Mouse (Mus musculus): Measurements from ENCODE around the gene Ddr1. TPM values are rescaled to one million over a fixed set of nuclear protein-coding genes. Genes with fewer than 3 reads are reported as not detected.
A peak's percentile ranks its signal among the peaks of the same experiment; 100 is the strongest.
"Not testable (repeated sequence)": the region's sequence is repeated elsewhere in the genome, so short reads cannot be mapped to it uniquely, and the experiment has no call there.

Ddr1 gene
- 10 to 100 TPM; 69.6 to 71.4 TPM for total RNA-seq (2021)
- long read RNA-seq, experiment 1, partial matches to known transcripts: 22 of 66 reads
- long read RNA-seq, experiment 1, other reads (novel, unspliced or antisense): 39 of 66 reads
- long read RNA-seq, experiment 2, partial matches to known transcripts: 19 of 105 reads
- long read RNA-seq, experiment 2, other reads (novel, unspliced or antisense): 79 of 105 reads

DNA sequence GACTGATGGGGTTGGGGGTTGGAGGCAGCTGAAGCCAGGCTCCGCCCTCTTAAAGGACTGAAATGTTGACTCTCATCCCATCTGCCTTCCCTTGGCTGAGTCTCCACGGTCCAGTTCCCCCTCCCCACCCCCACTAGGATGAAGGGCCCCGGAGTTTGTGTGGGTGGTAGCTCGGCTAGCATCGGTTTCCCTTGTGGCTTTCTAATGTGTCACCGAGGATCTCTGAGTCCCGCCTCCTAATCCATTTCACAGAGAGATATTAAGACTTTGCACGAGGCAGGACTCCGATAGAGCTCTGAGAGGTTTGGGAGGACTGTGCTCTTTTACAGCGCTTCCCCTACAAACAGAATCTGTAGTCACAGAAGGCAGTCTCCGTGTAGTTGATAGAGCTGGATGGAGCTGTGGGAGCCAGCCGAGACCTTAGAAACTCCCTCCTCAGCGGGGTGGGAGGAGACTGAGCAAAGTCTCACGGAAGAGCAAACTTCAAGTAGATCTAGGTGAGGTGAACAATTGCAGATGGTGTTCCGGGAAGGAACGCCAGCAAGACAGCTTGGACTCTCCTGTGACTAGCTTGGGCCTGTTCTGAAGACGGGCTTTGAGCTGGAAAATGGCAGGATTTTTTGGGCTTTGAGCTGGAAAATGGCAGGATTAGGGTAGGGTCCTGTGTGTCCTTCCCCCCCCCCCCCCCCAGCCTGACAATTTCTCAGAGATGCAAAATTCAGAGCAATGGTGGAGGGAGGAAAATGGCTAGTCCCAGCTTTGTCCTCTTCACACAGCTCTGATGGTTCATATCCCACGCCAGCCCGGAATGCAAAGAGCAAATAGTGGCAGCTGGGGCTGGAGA is at the start of gene Ddr1:
Ddr1 (minus strand) TSS at position 1 of the 844 bp plus-strand sequence.
- peak in 1 of 2 experiments; percentile 53 for DNase-seq (ENCODE audit: low spot score in 2 of 2)

DNA sequence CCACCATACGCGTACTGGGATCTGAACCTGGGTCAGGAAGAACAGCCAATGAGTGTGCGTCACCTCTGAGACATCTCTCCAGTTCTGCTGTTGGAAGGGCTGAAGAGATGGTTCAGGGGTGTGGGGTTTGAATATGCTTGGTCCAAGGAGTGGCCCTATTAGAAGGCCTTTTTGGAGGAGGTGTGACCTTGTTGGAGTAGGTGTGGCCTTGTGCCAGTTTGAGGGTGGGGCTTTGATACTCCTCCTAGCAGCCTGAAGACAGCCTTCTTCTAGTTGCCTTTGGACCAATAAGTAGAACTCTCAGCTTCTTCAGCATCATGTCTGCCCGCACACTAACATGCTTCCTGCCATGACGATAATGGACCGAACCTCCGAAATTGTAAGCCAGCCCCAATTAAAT is 49.2 kb upstream of the Ddr1 start:
- no peak for DNase-seq (ENCODE audit: low spot score in 2 of 2)

DNA sequence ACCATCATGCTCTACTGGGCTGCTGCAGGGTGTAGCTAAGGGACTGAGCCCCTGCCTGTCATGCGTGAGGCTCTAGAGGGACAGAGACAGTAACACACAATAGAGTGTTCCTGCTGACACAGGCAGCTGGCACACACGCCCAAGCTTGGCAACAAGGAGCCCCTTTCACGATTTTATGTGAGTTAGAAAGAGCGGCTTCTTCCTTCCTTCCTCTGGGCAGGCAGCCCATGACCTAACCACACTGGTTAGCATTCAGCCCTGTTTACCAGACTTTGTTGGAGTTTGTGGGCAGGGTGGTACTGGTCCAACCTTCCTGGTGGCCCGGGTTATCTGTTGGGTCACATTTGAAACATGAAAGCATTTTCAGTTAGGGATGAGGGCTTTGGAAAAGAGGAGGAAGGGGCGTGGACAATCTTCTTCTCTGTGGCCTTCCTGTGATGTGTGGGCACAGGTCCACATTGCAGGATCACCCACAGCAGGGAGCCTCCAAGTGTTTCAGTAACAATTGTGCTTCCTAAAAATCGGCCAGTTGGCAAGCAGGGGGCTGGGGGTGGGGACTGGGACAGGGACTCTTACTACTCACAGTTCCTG is 47.9 kb upstream of the Ddr1 start:
- peak in 1 of 2 experiments; percentile 25 for DNase-seq (ENCODE audit: low spot score in 2 of 2)

DNA sequence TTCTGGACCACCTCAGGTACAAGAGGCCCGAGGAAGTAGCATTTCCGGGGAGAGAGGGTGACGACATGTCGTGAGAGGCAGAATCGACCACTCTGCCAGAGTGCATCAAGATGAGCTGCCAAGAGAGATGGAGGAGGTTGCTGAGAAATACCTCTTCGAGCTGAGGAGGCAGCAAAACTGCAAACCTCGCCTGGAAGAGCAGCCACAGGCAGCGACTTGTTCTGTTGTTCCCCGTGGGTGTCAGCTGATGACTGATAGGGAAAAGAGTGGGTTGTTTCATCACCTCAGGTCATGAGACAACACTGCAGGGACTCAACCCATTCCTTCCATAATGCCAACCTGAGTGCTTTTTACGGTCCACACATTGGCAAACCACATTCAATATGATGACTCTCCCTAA is 45.3 kb upstream of the Ddr1 start:
- DNase-seq (ENCODE audit: low spot score in 2 of 2): no peak

DNA sequence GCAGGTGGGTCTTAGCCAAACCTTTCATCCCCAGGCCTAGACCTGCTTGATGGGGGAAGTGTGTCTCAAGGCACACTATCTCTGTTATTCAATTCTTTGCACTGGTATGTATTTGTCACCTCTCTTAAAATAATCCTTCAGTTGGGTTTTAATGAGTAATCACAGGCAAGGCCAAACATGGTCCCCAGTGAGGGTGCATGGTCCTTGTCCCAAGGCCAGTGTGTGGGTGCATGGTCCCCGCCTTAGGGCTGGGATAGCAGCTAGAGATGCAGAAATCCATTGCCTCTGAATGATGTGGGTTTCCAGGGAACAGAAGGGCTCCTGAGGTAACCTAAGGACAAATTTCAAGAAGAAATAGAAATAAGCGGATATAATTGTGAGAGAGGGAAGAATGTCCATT is 39.9 kb upstream of the Ddr1 start:
- DNase-seq (ENCODE audit: low spot score in 2 of 2): no peak

DNA sequence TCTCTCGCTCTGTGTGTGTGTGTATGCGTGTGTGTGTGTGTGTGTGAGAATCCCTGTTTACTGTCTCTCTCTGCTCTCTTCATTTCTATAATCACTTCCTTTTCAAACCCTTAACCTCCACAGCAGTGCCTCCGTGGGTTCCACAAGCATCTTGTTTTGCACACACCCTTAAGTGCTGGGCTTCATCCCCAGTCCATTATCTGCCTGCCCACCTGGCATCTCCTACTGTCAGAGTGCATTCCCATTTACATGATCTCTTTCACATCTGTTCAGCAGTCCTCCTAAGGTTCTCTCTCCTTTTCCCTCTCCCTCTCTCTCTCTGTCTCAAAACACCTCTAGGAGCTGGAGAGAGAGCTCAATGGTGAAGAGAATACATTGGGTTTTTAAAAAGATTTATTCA is 38.5 kb upstream of the Ddr1 start:
- no peak for DNase-seq (ENCODE audit: low spot score in 2 of 2)

DNA sequence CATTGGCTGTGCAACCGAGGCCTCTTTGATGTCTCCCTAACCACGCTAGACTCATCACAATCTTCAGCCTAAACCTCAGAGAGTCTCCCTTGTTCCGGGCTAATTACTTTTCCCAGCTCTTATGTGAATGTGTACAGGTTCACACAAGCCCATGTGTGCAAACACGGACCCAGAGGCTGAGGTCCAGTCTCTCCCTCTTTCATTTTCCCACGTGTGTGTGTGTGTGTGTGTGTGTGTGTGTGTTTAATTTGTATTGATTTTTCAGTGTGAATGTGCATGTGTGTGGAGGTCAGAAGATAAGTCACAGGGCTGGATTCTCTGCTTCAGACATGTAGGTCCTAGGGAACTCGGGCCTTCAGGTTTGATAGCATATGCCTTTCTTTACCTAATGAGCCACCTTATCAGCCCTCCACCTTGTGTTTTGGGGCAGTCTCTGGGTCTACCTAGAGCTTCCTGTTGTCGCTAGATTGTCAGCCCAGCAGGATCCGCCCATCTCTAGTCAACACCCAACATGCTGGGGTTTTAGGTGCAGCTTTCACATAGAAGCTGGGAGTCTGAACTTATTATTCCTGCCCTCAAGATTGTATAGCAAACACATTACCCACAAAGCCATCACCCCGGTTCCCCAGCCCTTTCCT is 37.3 kb upstream of the Ddr1 start:
- no peak for DNase-seq (ENCODE audit: low spot score in 2 of 2)

DNA sequence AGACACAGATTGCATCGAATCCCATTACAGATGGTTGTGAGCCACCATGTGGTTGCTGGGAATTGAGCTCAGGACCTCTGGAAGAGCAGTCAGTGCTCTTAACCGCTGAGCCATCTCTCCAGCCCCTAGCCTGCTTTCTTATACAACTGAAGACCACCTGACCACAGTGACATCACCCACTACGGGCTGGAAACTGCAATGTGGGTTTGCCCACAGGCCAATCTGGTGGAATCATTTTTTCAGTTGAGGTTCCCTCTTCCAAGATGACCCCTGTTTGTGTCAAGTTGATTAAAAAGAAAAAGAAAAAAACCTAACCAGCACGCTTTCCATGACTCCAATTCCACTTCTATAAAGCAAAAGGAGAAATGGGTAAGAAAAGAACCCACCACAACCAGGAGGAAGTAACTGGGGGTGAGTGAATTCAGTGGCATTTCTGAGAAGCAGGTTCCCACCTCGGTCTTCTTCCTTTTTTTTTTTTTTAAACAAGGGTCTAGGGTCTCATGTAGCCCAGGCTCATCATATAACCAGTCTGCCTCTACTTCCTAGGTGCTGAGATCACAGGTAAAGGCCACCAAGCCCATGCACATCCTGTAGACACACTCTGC is 36.0 kb upstream of the Ddr1 start:
- DNase-seq (ENCODE audit: low spot score in 2 of 2): no peak

DNA sequence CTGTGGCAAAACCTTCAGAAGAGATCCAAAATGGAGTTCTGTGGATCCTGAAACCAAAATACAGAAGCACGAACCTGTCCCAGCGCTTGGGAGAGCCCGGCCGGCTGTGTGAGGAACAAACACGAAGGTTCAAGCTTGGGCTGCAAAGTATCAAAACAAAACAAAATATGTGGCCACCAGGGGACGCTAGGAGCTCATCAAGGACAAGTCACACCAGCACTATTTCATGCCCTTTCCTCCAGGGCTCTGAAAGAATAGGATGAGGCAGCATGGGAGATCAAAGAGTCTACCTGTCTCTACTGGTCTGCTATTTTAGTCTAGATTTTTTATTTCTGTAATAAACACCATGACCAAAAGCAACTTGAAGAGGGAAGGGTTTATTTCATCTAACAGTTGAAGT is 35.3 kb upstream of the Ddr1 start:
- peak; percentile 84 to 88 for DNase-seq (ENCODE audit: low spot score in 2 of 2)

DNA sequence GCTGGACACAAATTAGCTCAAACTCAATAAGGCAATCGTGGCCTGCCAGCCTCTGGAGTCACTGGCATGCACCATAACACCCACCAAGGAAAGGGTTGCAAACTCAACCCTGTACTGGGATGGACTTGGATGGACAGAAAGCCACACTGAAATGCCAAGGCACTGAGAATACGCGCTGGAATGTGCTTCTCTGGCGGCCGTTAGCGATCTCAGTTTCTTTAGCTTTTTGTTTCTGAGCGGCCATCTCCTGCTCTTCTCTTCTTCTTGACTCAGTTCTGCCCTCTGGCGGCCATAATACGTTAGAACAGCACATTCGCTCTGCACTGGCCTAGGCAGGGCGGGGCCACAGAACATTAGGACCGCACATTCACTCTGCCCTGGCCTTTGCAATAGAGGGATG is 33.3 kb upstream of the Ddr1 start:
- peak; percentile 72 to 83 for DNase-seq (ENCODE audit: low spot score in 2 of 2)

DNA sequence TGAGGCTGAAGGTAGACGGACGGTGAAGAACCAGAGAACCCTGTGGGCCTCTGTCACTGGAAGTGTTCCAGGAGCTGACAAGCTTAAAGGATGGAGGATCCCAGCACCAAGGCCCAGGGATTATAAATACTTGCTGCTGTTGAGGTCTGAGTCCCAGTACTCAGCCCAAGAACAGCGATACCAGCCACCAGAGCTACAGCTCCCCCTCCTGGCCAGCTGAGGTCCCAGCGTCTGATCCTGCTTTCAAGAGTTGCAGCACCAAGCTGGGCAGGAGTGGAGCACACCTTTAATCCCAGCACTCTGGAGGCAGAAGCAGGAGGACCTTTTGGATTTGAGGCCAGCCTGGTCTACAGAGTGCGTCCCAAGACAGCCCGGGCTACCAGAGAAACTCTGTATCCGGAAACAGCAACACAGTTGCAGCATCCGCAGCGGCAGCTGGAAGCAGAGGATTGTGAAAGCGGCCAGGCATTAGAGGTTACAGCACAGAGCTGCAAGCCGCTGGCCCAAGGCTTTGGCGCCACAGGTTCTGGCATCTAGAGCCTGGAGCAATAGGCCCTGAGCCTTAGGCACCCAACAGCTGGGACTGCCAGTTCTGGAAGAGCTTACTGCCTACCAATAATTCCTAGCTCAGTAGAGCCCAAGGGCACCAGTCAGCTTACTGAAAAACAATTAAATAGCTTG is 32.0 kb upstream of the Ddr1 start:
- DNase-seq (ENCODE audit: low spot score in 2 of 2): peak; percentile 66 to 69

DNA sequence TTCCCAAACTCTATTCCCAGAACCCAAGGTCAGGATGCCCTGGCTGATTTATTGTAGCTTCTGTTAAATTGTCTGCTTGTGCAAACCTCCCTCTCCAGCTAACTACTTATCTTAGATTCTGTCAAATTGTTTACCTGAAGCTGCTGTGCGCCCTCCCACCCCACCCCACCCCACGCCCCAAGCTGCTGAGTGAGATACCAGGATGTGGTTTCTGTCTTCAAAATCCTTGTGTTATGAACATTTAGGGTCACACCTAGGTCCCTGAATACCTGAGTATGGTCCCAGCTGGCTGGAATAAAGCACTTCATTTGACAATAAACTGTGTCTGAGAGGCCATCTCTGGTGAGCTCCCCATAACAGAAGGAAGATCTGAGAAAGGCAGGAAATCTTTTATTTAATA is 30.1 kb upstream of the Ddr1 start:
- no peak for DNase-seq (ENCODE audit: low spot score in 2 of 2)

DNA sequence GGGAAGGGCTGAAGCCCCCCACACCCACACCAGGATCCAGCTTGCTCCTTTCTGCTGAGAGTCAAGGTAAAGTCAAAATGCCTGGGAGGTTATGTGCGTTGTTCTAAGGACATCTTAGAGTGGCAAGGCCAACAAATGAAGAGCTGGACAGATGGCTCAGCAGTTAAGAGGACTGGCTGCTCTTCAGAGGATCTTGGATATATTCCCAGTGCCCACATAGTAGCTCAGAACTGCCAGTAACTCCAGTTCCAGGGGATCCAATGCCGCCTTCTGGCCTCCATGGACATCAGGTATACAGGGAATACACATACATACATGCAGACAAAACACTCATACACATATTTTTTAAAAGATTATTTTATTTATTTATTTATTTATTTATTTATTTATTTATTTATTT is 29.0 kb upstream of the Ddr1 start:
- no peak for DNase-seq (ENCODE audit: low spot score in 2 of 2)

DNA sequence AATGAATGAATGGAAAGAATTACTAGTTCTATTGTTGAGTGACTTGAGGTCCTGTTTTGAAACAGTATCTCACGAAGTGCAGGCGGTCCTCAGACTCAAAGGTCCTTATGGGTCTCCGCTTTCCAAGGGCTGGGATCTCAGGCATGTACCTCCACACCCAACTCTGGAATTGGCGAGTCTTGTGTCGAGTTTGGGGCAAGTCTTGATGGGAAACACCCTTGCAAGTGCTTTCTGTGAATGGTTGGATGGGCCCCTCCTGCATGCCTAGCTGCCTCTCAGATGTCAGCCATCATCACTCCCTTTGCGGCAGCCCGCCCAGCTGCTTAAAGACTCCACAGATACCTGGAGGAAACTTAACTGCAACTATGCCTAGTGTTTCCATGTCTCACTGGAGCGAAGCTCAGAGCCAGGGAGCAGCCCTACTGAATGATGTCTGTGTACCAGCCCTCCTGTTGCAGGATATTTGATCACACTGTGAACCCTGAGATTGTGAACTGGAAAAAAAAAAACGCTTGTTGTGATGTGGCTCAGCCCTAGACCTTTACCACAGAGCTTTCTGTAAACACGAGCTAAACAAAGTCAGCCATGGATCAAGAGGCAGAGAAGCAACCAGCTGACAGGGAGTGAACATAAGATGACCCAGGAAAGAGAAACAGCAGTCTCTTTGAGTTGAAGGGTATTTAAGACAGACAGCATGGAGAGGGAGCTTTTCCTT is 27.2 kb upstream of the Ddr1 start:
- no peak for DNase-seq (ENCODE audit: low spot score in 2 of 2)

DNA sequence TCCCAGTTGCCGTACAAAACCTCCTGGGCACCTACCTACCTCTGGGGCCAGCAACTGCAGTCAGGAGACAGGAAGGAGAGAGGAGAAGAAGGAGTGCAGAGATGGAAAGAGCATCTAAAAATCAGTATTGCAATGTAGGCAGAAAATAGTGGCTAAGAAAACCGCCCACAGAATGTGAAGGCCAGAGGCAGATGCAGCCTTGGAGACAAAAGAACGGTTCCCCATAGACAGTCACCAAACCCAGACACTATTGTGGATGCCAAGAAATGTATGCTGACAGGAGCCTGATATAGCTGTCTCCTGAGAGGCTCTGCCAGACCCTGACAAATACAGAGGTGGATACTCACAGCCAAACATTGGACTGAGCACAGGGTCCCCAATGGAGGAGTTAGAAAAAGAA is 25.7 kb upstream of the Ddr1 start:
- DNase-seq (ENCODE audit: low spot score in 2 of 2): not testable (repeated sequence)

DNA sequence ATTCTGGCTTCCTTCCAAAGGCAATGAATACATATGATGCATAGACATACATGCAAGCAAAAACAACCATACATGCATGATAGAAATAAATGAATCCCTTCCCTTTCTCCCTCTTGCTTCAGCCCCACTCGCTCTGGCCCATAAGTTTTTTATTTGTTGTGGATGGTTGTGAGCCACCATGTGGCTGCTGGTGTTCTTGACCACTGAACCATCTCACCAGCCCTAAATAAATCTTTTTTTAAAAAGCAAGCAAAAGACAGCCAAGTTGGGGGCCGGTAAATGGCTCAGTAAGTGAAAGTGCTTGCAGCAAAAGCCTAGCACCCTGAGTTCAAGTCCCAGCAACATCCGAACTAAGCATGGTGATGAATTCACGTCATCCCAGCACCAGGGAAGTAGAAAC is 24.4 kb upstream of the Ddr1 start:
- no peak for DNase-seq (ENCODE audit: low spot score in 2 of 2)

DNA sequence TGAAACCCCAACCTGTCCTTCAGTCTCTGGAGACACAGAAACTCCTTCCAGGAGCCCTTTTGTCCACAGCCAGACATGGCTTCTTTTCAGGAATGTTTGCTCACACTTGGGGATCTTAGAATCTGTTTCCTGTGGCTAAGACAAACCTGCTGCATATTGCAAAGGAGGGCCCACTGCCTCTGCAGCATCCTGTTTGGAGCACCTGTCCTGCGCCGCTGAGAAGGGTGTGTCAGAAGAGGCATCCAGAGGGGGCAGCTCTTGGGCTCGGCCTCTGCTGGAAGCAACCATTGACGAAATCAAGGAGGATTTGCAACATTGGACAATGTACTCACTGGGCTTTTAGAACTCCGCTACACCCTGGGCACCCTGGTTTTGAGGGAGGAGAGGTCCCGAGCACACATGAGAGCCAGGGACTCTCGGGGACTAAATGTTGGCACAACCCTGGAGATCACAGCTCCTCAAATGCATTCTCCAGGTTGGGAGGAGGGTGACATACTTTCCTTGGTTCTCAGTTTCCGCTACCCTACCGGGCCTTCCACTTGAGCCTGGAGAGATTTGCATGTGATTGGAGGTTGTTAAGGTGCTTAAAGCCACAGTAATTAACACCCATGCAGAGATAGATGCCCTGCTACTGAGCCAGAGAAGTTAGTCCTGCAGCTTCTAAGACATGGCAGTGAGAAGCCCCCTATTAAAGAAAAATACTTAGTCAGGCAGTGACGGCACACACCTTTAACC is 23.2 kb upstream of the Ddr1 start:
- no peak for DNase-seq (ENCODE audit: low spot score in 2 of 2)

DNA sequence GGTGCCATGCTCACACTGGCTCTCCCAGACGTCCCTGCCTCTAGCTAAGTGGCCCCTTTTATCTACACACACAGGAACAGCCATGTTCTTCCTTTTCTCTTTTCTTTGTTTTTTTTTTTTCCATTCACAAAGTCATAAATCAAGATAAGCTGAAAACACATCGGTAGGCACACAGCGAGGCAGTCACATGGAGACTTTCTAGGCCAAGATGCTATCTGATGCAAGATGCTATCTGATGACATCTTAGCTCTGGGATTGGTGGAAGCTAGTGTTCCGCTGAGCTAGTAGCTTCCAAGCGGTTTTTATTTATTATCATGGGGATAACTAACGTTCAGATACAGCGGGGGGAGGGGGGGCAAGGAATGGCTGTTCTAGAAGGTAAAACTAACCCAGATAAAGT is 22.6 kb upstream of the Ddr1 start:
- no peak for DNase-seq (ENCODE audit: low spot score in 2 of 2)
